Mouse (Mus musculus): ENCODE measurements around the gene Jund. TPM values are rescaled to one million over a fixed set of nuclear protein-coding genes. Genes with fewer than 3 reads are reported as not detected.

Gene Jund
- not detected in 2 replicates for polyA plus RNA-seq (2012; ENCODE audit: insufficient read depth, insufficient read length, low replicate concordance, missing spikeins)

DNA sequence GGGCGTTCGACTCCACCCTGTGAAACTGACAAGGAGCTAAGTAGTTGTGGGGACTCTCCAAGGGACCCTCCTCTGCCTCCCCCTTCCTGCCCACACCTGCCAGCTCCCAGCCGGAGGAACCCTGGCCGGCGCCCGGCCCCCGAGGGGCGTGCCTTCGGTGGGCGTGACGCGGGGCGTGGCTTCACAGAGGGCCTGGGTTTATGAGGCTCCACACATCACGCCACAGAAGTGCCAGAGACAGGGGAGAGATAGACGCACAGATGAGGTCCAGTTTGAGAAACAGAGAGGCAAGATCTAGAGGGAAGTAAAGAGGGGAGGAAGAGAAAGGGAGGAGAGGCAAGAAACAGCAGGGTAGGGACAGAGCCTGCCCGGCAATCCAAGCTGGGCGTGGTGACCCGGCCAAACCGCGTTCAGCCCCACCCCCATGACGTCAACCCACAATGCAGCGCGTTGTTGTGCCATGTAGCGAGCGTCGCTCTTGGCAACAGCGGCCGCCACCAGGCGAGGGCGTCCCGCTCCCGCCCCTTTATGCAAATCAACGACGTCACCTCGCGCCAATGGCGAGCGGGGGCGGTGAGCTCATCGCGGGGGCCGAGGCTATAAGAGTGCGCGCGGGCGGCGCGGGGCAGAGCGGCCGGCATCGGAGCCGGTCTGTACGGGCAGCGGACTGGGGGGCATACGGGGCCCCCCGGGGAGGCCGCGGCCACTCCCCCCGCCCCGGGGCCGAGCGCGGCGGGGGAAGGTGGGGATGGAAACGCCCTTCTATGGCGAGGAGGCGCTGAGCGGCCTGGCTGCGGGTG is at the start of gene Jund:
Gene Jund (plus strand): TSS at position 640 of the 800 bp plus-strand sequence.
- TF ChIP-seq CTCF (IDR thresholded peaks at IDR 0.05; ENCODE audit: insufficient read depth, low read depth, low read length) (no peak), POLR2A (IDR thresholded peaks at IDR 0.05; ENCODE audit: insufficient read depth, low read depth, low read length) (peak; percentile 100)
- Histone ChIP-seq H3K4me1 (ENCODE audit: control insufficient read depth, insufficient read depth, low read length) (peaks cover 33% of the 10 kb centered on the region), H3K27ac (ENCODE audit: insufficient read depth, low read depth, low read length) (peak within 1 kb of the TSS; percentile 98), H3K4me3 (ENCODE audit: insufficient read depth, low read depth, low read length) (peak within 1 kb of the TSS; percentile 81)
- WGBS = 1% methylated on average over 69 of the region's 69 CpGs

DNA sequence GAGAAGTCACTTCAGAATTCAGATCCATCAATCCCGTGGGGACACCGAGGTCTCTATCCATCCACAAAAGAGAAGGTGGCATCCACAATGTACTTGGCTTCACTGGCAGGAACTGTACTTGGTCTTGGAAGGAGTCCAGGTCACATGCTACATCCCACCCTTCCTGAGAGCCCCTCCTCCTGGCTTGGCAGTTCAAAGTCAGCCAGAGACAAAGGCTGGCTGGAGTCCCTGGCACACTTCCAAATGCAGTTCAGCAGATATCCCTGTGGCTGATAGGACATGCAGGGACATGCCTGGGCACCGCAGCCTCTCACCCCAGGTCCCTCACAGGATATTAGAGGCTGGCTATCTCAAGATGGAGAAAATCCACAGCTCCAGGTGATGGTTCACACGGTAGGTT is 49.4 kb upstream of the Jund start:
- Histone ChIP-seq H3K27ac (ENCODE audit: insufficient read depth, low read depth, low read length) (peak overlapping the region; percentile 1; the same call in 1 of the 2 replicates), H3K4me1 (ENCODE audit: control insufficient read depth, insufficient read depth, low read length) (peaks cover 5% of the 10 kb centered on the region), H3K4me3 (ENCODE audit: insufficient read depth, low read depth, low read length) (no peak overlapping the region)
- 45% methylated on average over 4 of the region's 4 CpGs for WGBS
- TF ChIP-seq CTCF (IDR thresholded peaks at IDR 0.05; ENCODE audit: insufficient read depth, low read depth, low read length) (no peak), POLR2A (IDR thresholded peaks at IDR 0.05; ENCODE audit: insufficient read depth, low read depth, low read length) (no peak)

DNA sequence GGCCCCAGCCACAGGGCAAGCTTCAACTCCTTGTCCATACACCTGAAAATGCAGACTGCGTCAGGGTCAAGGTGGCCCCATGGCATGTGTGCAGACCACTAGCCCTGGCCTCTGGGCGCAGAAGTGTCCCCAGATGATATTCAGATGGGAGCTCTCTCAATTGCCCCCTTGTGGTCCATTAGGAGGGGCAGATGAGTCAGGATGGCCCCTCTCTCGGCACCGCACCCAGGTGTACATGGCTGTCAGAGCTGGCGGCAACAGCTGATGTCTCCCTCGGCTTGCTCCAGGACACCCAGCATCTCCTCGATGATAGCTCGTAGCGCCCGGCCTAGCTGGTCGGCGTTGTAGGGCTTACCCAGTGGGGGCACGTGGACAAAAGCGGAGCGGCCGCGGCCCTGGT is 48.4 kb upstream of the Jund start:
- Histone ChIP-seq H3K4me1 (ENCODE audit: control insufficient read depth, insufficient read depth, low read length) (peaks cover 5% of the 10 kb centered on the region), H3K27ac (ENCODE audit: insufficient read depth, low read depth, low read length) (no peak overlapping the region), H3K4me3 (ENCODE audit: insufficient read depth, low read depth, low read length) (no peak overlapping the region)
- TF ChIP-seq POLR2A (IDR thresholded peaks at IDR 0.05; ENCODE audit: insufficient read depth, low read depth, low read length) (no peak), CTCF (IDR thresholded peaks at IDR 0.05; ENCODE audit: insufficient read depth, low read depth, low read length) (no peak)
- 95% methylated on average over 17 of the region's 17 CpGs for WGBS

DNA sequence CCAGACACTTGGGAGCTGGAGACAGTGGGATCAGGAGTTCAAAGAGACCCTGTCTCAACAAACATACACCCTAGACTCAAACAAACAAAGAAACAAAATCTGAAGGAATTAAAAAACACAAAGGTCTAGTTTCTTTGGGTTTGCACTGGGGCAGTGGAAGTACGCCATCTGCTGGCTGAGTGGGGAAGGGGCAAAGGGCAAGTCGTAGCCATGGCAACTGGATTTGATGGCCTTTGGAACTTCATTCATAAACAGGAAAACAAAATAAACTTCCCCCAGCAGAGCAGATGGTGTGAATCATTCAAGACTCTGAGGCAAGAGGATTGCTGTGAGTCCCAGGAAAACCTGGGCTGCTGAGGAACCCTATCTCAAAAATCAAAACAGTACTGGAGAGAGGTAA is 45.5 kb upstream of the Jund start:
- no peak for TF ChIP-seq POLR2A (IDR thresholded peaks at IDR 0.05; ENCODE audit: insufficient read depth, low read depth, low read length)
- TF ChIP-seq CTCF (IDR thresholded peaks at IDR 0.05; ENCODE audit: insufficient read depth, low read depth, low read length) = no peak
- 52% methylated on average over 2 of the region's 2 CpGs for WGBS
- H3K27ac ChIP-seq (ENCODE audit: insufficient read depth, low read depth, low read length) = no peak overlapping the region
- no peak overlapping the region for H3K4me3 ChIP-seq (ENCODE audit: insufficient read depth, low read depth, low read length)
- peaks cover 9% of the 10 kb centered on the region for H3K4me1 ChIP-seq (ENCODE audit: control insufficient read depth, insufficient read depth, low read length)

DNA sequence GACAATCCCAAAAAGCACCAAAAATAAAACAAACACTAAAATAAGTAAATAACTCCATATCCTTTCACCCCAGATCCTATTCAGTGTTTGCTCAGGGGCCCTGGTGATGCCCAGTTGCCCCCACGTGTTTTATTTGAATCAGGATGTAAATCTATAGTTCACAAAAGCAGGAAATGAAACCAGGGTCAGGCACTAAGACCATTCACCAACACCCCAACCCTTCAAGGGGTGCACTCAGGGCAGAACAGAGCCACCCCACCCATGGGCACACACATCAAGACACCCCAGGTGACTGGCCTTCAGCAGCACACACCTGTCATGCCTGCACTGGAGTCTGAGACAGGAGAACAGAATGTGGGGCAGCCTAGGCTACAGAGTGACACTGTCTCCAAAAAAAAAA is 44.6 kb upstream of the Jund start:
- Histone ChIP-seq H3K27ac (ENCODE audit: insufficient read depth, low read depth, low read length) (no peak overlapping the region), H3K4me1 (ENCODE audit: control insufficient read depth, insufficient read depth, low read length) (peaks cover 12% of the 10 kb centered on the region), H3K4me3 (ENCODE audit: insufficient read depth, low read depth, low read length) (no peak overlapping the region)
- WGBS = 58% methylated on average over 1 of the region's 1 CpGs
- TF ChIP-seq POLR2A (IDR thresholded peaks at IDR 0.05; ENCODE audit: insufficient read depth, low read depth, low read length) (no peak), CTCF (IDR thresholded peaks at IDR 0.05; ENCODE audit: insufficient read depth, low read depth, low read length) (no peak)

DNA sequence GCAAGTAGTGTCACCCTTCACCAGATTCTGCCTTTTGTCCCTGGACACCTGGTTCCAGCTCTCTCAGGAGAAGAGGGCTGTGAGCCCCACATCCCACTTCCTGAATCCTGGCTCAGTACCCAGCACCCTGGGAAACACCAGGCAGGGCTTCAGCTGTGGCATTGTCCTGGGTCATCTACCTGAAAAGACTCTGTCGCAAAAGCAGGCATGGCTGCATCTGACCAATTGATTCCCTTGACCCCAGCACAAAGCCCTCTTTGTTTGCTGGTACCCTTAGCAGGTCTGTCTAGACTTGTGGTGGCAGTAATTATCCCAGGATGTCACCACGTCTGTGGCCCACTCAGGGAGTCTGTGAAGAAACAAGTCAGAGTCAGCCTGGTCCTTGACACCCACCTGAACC is 43.3 kb upstream of the Jund start:
- WGBS = 71% methylated on average over 2 of the region's 2 CpGs
- Histone ChIP-seq H3K4me1 (ENCODE audit: control insufficient read depth, insufficient read depth, low read length) (peaks cover 17% of the 10 kb centered on the region), H3K4me3 (ENCODE audit: insufficient read depth, low read depth, low read length) (no peak overlapping the region), H3K27ac (ENCODE audit: insufficient read depth, low read depth, low read length) (no peak overlapping the region)
- TF ChIP-seq POLR2A (IDR thresholded peaks at IDR 0.05; ENCODE audit: insufficient read depth, low read depth, low read length) = no peak
- TF ChIP-seq CTCF (IDR thresholded peaks at IDR 0.05; ENCODE audit: insufficient read depth, low read depth, low read length) = no peak

DNA sequence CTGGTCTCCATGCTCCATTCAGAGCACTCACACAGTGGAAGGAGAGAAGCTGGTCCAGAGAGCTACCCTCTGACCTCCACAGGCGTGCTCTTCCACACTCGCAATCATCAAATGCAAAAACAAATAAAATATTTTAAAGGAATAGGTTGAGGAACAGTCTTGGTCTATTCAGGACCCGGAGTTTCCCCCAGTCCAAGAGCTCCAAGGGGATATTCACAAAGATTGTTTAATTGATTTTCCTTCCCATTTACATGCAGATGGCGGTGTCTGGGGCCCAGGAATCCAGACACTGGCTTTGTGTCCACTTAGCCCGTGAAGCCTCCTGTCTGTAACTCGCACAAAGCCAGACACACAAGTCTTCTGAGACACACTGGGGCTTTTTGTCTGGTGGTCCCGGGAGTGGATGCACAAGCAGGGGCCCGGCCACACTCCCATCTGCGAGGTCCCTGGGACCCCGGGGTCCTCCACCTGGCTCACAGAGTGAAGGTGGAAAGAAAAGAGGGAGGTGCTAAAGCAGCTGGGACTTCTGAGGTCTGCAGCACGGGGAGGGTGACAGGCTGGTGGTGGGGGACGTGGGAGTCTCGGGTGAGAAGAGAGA is 42.5 kb upstream of the Jund start:
- H3K4me1 ChIP-seq (ENCODE audit: control insufficient read depth, insufficient read depth, low read length) = peaks cover 18% of the 10 kb centered on the region
- TF ChIP-seq POLR2A (IDR thresholded peaks at IDR 0.05; ENCODE audit: insufficient read depth, low read depth, low read length) = no peak
- TF ChIP-seq CTCF (IDR thresholded peaks at IDR 0.05; ENCODE audit: insufficient read depth, low read depth, low read length) = no peak
- 46% methylated on average over 13 of the region's 13 CpGs for WGBS
- no peak overlapping the region for H3K27ac ChIP-seq (ENCODE audit: insufficient read depth, low read depth, low read length)
- H3K4me3 ChIP-seq (ENCODE audit: insufficient read depth, low read depth, low read length) = no peak overlapping the region

DNA sequence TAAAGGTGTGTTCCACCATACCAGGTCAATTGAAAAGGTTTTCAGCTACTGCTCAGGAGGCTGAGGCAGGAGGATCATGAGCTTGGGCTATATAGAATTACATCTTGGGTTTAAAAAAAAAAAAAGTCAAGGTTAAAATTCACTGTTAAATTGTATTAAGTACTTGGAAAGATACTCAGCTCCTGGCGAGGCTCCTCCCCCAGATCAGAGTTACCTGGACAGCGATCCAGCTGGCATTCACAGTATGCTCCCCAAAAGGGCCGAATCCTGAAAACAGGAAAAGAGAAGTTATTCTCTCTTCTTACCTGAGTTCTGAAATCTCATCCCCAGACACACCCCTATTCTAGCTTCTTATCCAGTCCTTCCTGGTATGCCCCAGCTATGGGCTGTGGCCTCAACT is 41.5 kb upstream of the Jund start:
- H3K4me3 ChIP-seq (ENCODE audit: insufficient read depth, low read depth, low read length) = no peak overlapping the region
- TF ChIP-seq CTCF (IDR thresholded peaks at IDR 0.05; ENCODE audit: insufficient read depth, low read depth, low read length) = no peak
- TF ChIP-seq POLR2A (IDR thresholded peaks at IDR 0.05; ENCODE audit: insufficient read depth, low read depth, low read length) = no peak
- H3K4me1 ChIP-seq (ENCODE audit: control insufficient read depth, insufficient read depth, low read length) = peaks cover 18% of the 10 kb centered on the region
- no peak overlapping the region for H3K27ac ChIP-seq (ENCODE audit: insufficient read depth, low read depth, low read length)
- WGBS = 96% methylated on average over 3 of the region's 3 CpGs

DNA sequence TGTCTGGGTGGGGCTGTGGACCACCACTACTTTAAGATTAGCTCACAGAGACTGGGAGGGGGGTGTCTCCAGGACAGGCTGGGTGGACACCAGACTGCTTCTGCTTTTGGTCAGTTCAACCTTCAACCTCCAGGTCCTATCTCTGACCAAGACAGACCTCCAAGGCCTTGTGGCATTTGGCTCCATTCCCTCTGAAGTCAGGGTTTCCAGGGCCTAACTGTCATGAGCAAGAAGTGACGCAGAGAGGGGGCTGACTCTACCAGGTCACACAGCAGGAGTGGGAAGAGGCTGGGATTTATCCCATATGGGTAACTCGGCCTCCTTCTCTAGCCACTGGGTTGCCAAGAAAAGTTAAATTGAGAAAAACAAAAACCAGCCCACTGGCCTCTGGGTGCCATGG is 41.0 kb upstream of the Jund start:
- no peak for TF ChIP-seq CTCF (IDR thresholded peaks at IDR 0.05; ENCODE audit: insufficient read depth, low read depth, low read length)
- TF ChIP-seq POLR2A (IDR thresholded peaks at IDR 0.05; ENCODE audit: insufficient read depth, low read depth, low read length) = no peak
- 87% methylated on average over 2 of the region's 2 CpGs for WGBS
- Histone ChIP-seq H3K4me3 (ENCODE audit: insufficient read depth, low read depth, low read length) (no peak overlapping the region), H3K4me1 (ENCODE audit: control insufficient read depth, insufficient read depth, low read length) (peaks cover 18% of the 10 kb centered on the region), H3K27ac (ENCODE audit: insufficient read depth, low read depth, low read length) (no peak overlapping the region)
